In genomic region chr5:15506575-15507308, GRCm38 (mm10) we compare ENCODE assay signal across 9 mouse cellular contexts. TPM values are rescaled to one million over a fixed set of nuclear protein-coding genes. Genes with fewer than 3 reads are reported as not detected.
A peak's percentile ranks its signal among the peaks of the same experiment; 100 is the strongest.
DNase-seq lines count a peak whose midpoint lies in the region; ATAC-seq and TF ChIP-seq lines count a peak whose summit lies in the region.
"Had no signal": no experiment of that assay in that cellular context is flagged by ENCODE, and none has a peak within 500 bp of the region (broad histone marks: within the 10 kb centered on the region; RNA-seq: fewer than 3 reads in every experiment).

No protein-coding gene starts in this region.

- TF ChIP-seq CTCF in lung, adult 2 months (IDR thresholded peaks at IDR 0.05; ENCODE audit: insufficient read depth, low read length), result peak; percentile 66
- peak; percentile 41; the same call in 1 of the 2 replicates for TF ChIP-seq CTCF in small intestine, adult 2 months (IDR thresholded peaks at IDR 0.05; ENCODE audit: extremely low read depth, insufficient read length, insufficient replicate concordance, low read depth, low read length)

- H3K4me3 ChIP-seq in lung, adult 2 months (replicated peaks; ENCODE audit: extremely low read depth, low read depth, low read length), result no peak overlapping the region
- H3K4me3 ChIP-seq in forebrain, embryonic 12.5 days (replicated peaks), result peak overlapping the region; percentile 7; the same call in 1 of the 2 replicates
- H3K4me3 ChIP-seq in intestine, embryonic 14.5 days (ENCODE audit: low read depth, low read length), result no peak overlapping the region
- no peak overlapping the region for H3K4me3 ChIP-seq in small intestine, adult 2 months (ENCODE audit: low read depth, low read length)

- H3K9ac ChIP-seq in forebrain, embryonic 12.5 days, result no peak overlapping the region
- H3K9ac ChIP-seq in intestine, embryonic 14.5 days (ENCODE audit: low read length), result no peak overlapping the region

- H3K27ac ChIP-seq in forebrain, embryonic 12.5 days, result no peak overlapping the region
- H3K27ac ChIP-seq in intestine, embryonic 14.5 days (ENCODE audit: low read depth), result no peak overlapping the region
- H3K27ac ChIP-seq in small intestine, adult 2 months (ENCODE audit: insufficient read depth, low read depth, low read length), result no peak overlapping the region

- H3K27me3 ChIP-seq in forebrain, embryonic 12.5 days, result no peaks in the 10 kb centered on the region
- no peaks in the 10 kb centered on the region for H3K27me3 ChIP-seq in intestine, embryonic 14.5 days (replicated peaks; ENCODE audit: control insufficient read depth, insufficient read depth, low read length)
- no peaks in the 10 kb centered on the region for H3K27me3 ChIP-seq in small intestine, adult 2 months (ENCODE audit: control insufficient read depth, insufficient read depth, low read length)

- H3K36me3 ChIP-seq in forebrain, embryonic 12.5 days (replicated peaks), result no peaks in the 10 kb centered on the region
- no peaks in the 10 kb centered on the region for H3K36me3 ChIP-seq in intestine, embryonic 14.5 days (ENCODE audit: control insufficient read depth, insufficient read depth, low read length)
- H3K36me3 ChIP-seq in small intestine, adult 2 months (ENCODE audit: control insufficient read depth, insufficient read depth, low read length), result no peaks in the 10 kb centered on the region

- ATAC-seq in forebrain, embryonic 12.5 days (ENCODE audit: low FRiP score), result peak; percentile 86
- peak; percentile 79; the same call in 1 of the 2 replicates for ATAC-seq in intestine, embryonic 14.5 days (replicated peaks; ENCODE audit: low FRiP score, low TSS enrichment, low read depth)
- peak; percentile 46; the same call in 1 of the 2 replicates for ATAC-seq in megakaryocyte progenitor cell, adult 5-6 weeks (replicated peaks; ENCODE audit: poor library complexity)

- H3K4me1 ChIP-seq in lung, adult 2 months (ENCODE audit: control insufficient read depth, insufficient read depth, low read length), result no peaks in the 10 kb centered on the region
- H3K4me1 ChIP-seq in forebrain, embryonic 12.5 days, result no peaks in the 10 kb centered on the region
- no peaks in the 10 kb centered on the region for H3K4me1 ChIP-seq in intestine, embryonic 14.5 days (replicated peaks; ENCODE audit: control insufficient read depth, insufficient read depth, low read length)
- no peaks in the 10 kb centered on the region for H3K4me1 ChIP-seq in small intestine, adult 2 months (ENCODE audit: control insufficient read depth, insufficient read depth, insufficient read length, low read length)

- no peak for TF ChIP-seq POLR2A in lung, adult 2 months (IDR thresholded peaks at IDR 0.05; ENCODE audit: borderline replicate concordance, extremely low read depth, low read depth, low read length)
- no peak for TF ChIP-seq POLR2A in small intestine, adult 2 months (IDR thresholded peaks at IDR 0.05; ENCODE audit: low read depth, low read length)

- DNase-seq in lung, adult 2 months, result no peak
- DNase-seq in lung, postnatal 25 days (ENCODE audit: low spot score), result no peak
- DNase-seq in adrenal gland, adult 2 months, result peak; percentile 22
- peak; percentile 85 for DNase-seq in intestine, embryonic 14.5 days (ENCODE audit: low spot score)
- no peak for DNase-seq in ovary, adult 18-20 months (ENCODE audit: low spot score)

- peaks cover 40% of the 10 kb centered on the region for H3K9me3 ChIP-seq in forebrain, embryonic 12.5 days
- H3K9me3 ChIP-seq in intestine, embryonic 14.5 days (ENCODE audit: control insufficient read depth, low read length), result 0 out of 2 replicates have a peak, but pooled peaks cover 9% of the 10 kb centered on the region

- WGBS in lung, adult 2 months, result 37% methylated on average over 16 of the region's 16 CpGs
- 43% methylated on average over 16 of the region's 16 CpGs for WGBS in forebrain, embryonic 12.5 days
- WGBS in intestine, embryonic 14.5 days, result 52% methylated on average over 16 of the region's 16 CpGs
- 41% methylated on average over 16 of the region's 16 CpGs for WGBS in small intestine, adult 2 months

- H3K4me2 ChIP-seq in forebrain, embryonic 12.5 days, result peak overlapping the region; percentile 33
- H3K4me2 ChIP-seq in intestine, embryonic 14.5 days (ENCODE audit: low read length), result 0 out of 2 replicates have a peak overlapping the region, but pooled peaks have one; percentile 2

RNA-seq across cellular contexts. Expression of gene Gm21190, which starts 22.3 kb away (rescaled TPM):
- not detected in 2 replicates for polyA plus RNA-seq in lung, adult 2 months (2012; rRNA removed)
- not detected for total RNA-seq in adrenal gland, adult 2 months (2021)
- polyA plus RNA-seq in adrenal gland, adult 2 months (2012; rRNA removed), result not detected in 2 replicates
- polyA plus RNA-seq in forebrain, embryonic 12.5 days (2016; fragmentation: Nextera tagmentation; extraction: Ambion mirVana), result not detected in 2 replicates
- polyA plus RNA-seq in intestine, embryonic 14.5 days (2014; fragmentation: Nextera tagmentation; extraction: Ambion mirVana), result 0.30 TPM in 1 of 2 replicates, not detected in the other
- total RNA-seq in megakaryocyte progenitor cell, adult 5-6 weeks (2015), result not detected in 2 replicates
- total RNA-seq in megakaryocyte progenitor cell, adult 5-6 weeks (2017), result not detected in 2 replicates
- polyA plus RNA-seq in small intestine, adult 2 months (2012; rRNA removed), result not detected in 2 replicates
- total RNA-seq: heart, postnatal 36 days had no signal

RNA-seq across cellular contexts. Expression of gene Gm21149, which starts 30.4 kb away (rescaled TPM):
- 0.11 TPM in 1 of 2 replicates, not detected in the other for polyA plus RNA-seq in lung, adult 2 months (2012; rRNA removed)
- total RNA-seq in adrenal gland, adult 2 months (2021), result not detected
- not detected in 2 replicates for polyA plus RNA-seq in adrenal gland, adult 2 months (2012; rRNA removed)
- polyA plus RNA-seq in forebrain, embryonic 12.5 days (2016; fragmentation: Nextera tagmentation; extraction: Ambion mirVana), result not detected in 2 replicates
- polyA plus RNA-seq in intestine, embryonic 14.5 days (2014; fragmentation: Nextera tagmentation; extraction: Ambion mirVana), result 0.15 TPM in 1 of 2 replicates, not detected in the other
- total RNA-seq in megakaryocyte progenitor cell, adult 5-6 weeks (2015), result not detected in 2 replicates
- total RNA-seq in megakaryocyte progenitor cell, adult 5-6 weeks (2017), result not detected in 2 replicates
- polyA plus RNA-seq in small intestine, adult 2 months (2012; rRNA removed), result not detected in 2 replicates
- total RNA-seq: heart, postnatal 36 days had no signal

Comparison
In these comparisons a context has a peak if more than half of its experiments do, and no peak if none do; other contexts are left out.
1. DNase-seq: peak in adrenal gland, adult 2 months (single experiment) and intestine, embryonic 14.5 days (single experiment); none in lung, adult 2 months (single experiment), lung, postnatal 25 days (single experiment) and ovary, adult 18-20 months (single experiment).
2. Peak in every context shown above with its lines, with median percentiles within 50 percentile points of each other: ATAC-seq.